Mouse (Mus musculus) olfactory bulb, adult 2 months (tissue): ENCODE data around the gene Flot2.

Experiments
- CTCF ChIP-seq: fragments of 200-500 bp; IDR thresholded peaks from 2 replicates; pipeline ENCODE4 v1.5.1; 2012; ENCODE audit warnings: low read depth, mild to moderate bottlenecking, low read length, moderate library complexity; ENCODE audit not compliant: insufficient read depth
- POLR2A ChIP-seq: fragments of 200-500 bp; IDR thresholded peaks from 2 replicates; pipeline ENCODE4 v1.6.1; 2012; ENCODE audit warnings: mild to moderate bottlenecking, low read depth, low read length, moderate library complexity; ENCODE audit not compliant: insufficient read depth

DNA sequence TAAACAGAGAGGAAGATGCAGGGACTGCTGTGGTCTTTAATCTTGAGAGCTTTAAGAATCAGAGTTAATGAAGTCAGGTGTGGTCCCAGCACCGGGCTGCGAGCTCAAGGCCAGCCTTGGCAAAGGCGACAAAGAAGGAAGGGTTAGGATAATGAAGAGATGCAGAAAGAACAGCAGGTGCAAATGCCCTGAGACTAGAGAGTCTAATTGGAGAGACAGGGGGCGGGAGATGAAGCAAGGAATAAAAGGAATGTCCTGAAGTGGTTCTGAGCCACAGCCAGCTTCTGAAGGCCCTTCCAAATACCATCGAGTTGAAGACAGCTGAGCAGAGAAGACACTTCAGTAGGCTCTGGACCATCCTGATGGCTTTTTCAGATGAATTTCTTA lies 4.9 kb upstream of the Flot2 start:
- TF ChIP-seq CTCF (no peak), POLR2A (no peak)
